Mouse (Mus musculus): ENCODE data around the gene Sp7.

The Sp7 gene

DNA sequence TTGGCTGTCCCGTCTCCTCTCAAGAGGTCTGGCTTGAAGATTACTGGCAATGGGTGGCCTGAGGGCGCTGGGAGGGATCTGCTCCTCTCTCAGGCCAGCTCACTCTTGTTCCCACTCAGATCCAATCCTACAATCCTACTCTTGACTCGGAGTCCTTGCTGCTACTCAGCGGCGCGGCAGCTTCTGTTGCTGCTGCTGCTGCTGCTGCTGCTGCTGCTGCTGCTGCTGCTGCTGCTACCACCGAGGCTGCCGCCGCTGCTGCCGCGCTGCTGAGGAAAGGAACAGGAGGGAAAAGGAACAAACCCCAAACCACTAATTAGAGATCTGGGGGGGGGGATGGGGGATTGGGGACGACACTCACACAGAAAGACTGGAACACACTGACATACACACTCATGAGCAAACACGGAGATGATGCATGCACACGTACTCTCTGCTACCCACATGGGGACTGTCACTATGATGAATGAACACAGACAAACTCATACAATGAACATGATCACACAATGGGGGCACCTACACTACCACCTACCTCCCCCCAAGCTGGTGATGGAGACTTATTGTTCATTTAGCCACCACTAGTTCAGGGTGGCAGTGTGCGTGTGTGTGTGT lies at the start of gene Sp7:
Gene Sp7, minus strand, starts transcription at position 450 of the 612 bp plus-strand sequence.
- no peak for DNase-seq (ENCODE audit: low read depth)

DNA sequence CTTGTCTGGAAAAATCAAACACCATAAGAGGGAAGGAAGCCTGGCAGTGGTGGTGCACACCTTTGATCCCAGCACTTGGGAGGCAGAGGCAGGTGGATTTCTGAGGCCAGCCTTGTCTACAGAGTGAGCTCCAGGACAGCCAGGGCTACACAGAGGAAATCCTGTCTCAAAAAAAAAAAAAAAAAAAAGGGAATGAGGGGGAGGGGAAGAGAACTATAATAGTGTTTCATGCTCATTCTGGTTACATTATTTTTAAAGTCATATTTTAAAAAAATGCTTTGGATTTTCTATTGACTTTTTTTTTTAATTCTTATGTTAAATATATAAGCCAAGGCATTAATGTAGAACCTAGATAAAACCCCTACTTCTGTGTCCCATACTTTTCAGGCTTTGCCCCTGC lies 46.7 kb upstream of the Sp7 start:
- DNase-seq (ENCODE audit: low read depth): no peak

DNA sequence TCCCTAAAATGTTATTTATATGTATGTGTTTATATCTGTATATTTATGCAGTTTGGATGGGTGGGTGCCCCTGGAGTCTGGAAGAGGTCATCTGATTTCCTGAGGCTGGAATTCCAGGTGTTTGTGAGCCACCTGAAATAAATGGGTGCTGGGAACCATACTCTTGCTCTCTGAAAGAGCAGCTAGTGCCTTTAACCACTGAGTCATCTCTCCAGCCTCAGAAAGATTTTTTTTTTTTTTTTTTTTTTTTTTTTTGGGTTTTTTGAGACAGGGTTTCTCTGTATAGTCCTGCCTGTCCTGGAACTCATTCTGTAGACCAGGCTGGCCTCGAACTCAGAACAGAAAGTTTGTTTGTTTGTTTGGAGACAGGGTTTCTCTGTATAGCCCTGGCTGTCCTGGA lies 44.1 kb upstream of the Sp7 start:
- no peak for DNase-seq (ENCODE audit: low read depth)

DNA sequence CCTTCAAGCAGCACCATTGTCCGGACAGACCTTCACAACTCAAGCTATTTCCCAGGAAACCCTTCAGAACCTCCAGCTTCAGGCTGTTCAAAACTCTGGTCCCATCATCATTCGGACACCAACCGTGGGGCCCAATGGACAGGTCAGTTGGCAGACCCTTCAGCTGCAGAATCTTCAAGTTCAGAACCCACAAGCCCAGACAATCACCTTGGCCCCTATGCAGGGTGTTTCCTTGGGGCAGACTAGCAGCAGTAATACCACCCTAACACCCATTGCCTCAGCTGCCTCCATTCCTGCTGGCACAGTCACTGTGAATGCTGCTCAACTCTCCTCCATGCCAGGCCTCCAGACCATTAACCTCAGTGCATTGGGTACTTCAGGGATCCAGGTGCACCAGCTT lies 42.3 kb upstream of the Sp7 start:
- no peak for DNase-seq (ENCODE audit: low read depth)

DNA sequence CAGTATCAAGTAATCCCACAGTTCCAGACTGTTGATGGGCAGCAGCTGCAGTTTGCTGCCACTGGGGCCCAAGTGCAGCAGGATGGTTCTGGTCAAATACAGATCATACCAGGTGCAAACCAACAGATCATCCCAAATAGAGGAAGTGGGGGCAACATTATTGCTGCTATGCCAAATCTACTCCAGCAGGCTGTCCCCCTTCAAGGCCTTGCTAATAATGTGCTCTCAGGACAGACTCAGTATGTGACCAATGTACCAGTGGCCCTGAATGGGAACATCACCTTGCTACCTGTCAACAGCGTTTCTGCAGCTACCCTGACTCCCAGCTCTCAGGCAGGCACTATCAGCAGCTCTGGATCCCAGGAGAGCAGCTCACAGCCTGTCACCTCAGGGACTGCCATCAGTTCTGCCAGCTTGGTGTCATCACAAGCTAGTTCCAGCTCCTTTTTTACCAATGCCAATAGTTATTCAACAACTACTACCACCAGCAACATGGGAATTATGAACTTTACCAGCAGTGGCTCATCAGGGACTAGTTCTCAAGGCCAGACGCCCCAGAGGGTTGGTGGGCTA lies 41.7 kb upstream of the Sp7 start:
- no peak for DNase-seq (ENCODE audit: low read depth)

DNA sequence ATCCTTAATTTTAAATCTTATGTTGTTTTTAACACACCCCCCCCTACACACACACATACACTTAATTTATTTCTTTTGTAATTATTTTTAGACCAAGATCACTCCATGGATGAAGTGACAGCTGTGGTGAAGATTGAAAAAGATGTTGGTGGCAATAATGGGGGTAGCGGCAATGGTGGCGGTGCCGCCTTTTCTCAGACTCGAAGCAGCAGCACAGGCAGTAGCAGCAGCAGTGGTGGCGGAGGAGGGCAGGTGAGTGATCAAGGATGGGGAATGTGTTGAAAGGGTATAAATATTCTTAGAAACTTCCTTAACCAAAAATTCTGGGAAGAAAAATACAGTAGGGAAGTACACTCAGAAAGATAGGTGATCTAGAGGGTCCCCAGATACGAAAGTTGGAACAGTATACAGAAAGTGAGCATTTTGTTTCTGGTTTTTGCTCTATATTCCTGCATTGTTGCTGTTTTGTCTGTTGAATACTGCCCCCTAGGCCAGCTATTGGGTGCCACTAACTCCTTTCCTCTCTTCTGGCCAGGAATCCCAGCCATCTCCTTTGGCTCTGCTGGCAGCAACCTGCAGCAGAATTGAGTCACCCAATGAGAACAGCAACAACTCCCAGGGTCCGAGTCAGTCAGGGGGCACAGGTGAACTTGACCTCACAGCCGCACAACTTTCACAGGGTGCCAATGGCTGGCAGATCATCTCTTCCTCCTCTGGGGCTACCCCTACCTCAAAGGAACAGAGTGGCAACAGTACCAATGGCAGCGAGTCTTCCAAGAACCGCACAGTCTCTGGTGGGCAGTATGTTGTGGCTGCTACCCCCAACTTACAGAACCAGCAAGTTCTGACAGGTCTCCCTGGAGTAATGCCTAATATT lies 40.9 kb upstream of the Sp7 start:
- no peak for DNase-seq (ENCODE audit: low read depth)

DNA sequence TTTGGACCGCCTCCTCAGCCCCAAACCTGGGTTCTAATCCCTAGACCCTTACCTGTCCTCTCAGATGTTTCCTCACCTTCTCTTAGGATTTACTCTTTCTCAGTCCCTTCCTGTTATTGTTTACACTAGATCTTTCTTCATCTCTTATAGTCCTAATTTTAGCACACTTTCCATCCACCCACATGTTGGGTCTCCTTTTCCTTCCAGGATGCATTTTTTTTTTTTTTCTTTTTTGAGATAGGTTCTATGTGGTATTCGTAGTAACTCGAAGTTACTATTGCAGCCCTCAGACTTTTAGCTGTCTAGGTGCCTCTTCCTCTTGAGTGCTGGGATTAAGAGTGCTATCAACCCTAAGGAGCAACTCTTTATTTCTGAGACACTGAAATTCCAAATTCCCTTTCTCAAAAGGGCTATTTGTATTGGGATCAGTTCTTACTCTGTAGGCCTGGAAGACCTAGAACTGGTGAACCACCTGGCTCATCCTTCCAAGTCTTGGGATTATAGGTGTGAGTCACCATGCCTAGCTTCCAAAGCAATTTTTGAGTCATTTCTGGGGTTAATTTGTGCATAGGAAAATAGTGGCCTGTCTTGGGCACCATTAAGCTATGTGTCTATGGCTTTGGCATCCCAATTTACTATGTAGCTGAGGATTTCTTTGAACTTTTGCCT lies 40.1 kb upstream of the Sp7 start:
- no peak for DNase-seq (ENCODE audit: low read depth)

DNA sequence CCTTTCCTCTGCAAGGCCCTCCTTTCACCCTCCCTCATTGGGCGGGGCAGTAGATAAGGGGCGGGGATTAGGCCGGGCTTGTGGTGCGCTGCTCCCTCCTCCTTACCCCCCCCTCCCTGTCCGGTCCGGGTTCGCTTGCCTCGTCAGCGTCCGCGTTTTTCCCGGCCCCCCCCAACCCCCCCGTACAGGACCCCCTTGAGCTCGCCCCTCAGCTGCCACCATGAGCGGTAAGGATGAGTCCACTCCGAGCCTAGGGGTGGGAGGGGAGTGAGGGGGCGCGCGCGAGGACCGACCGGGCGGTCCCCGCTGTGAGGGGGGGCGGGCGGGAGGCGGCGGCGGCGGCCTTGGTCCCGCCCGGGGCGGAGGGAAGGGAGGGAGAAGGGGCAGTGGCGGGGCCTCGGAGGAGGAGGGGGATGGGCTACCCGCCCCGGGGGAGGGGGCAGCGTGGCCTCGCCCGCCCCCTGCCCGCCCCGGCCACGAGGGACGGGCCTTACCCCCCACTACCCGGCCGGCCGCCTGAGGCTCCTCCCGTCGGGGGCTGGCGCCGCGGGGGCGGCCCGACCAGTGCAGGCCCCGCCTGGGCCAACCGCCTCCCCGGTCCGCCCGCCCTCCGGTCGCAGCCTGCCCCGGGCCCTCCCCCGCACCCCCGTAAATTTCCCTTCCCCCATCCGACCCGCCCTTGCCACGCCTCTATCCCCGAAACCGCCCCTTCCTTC lies 39.4 kb upstream of the Sp7 start:
- DNase-seq (ENCODE audit: low read depth): peak; percentile 65

DNA sequence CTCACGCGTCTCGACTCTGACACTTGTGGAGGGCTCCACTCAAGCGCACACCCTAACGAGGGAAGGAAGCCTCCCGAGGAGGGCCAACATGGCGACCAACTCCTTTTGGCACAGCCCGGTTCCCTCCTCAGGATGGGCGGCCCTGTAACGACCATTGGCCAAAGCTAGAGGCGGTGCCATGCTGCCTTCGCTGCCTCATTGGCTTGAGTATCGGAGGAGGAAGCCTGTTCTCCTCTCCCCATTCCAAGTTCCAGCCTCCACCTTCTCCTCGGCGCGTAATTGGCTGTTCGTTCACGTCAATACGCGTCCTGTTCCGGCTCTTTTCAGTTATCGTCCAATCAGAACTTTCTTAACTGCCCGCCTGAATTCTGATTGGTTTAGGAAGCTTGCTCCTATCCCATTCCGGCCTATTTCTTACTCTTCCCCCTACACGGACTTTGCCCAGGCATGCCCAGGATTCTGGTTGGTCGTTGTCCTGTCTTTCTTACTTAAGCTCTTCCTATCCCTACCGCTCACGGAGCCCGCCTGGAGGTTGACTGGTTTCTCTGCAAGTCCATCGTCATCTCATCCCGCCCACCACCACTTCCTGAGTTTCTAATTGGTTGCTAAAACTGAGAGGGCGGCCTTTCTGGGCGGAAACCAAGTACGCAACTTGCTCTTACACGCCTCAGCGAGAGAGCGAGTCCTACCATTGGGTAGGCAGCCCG lies 38.7 kb upstream of the Sp7 start, which contains the start of gene Sp1:
Gene Sp1, plus strand, starts transcription at position 655 of the 707 bp plus-strand sequence.
- DNase-seq (ENCODE audit: low read depth): peak; percentile 100

DNA sequence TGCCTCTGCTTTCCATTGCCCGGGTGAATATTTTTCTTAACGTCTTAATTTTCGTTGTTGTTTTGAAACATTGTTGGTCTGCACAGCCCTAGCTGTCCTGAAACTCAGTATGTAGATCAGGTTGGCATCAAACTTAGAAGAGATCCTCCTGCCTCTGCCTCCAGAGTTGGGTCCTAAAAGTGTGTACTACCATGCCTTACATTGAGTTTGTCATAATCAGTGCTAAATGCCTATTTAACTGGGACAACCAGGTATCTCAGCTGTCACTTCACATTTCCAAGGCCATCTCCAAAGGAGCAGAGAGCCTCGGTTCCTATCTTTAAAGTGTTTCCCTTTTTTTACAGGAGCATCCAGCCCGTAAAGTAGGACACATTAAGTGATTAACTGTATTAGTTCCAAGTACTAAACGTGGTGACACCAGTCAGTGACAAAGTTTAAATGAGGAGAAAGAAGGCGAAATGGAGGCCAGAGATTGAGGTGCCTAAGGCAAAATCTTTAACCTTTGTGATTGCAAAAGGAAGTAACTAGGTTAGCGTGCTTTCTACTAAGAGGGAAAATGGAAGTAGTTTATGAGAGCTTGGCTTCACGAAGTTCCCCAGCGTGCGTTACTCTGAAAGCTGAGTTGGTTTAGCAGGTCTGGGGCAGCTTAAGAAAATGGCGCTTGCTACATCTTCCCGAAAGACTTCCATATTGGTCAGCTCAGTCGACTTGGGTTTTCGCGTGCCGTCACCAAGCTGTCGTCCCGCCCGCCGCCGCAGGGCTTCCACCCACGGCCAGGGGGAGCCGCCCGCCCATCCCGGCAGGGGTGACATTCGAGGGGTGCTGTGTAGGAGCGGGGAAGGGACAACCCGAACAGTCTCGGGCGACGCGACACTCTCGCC lies 37.9 kb upstream of the Sp7 start:
- DNase-seq (ENCODE audit: low read depth): peak; percentile 67

DNA sequence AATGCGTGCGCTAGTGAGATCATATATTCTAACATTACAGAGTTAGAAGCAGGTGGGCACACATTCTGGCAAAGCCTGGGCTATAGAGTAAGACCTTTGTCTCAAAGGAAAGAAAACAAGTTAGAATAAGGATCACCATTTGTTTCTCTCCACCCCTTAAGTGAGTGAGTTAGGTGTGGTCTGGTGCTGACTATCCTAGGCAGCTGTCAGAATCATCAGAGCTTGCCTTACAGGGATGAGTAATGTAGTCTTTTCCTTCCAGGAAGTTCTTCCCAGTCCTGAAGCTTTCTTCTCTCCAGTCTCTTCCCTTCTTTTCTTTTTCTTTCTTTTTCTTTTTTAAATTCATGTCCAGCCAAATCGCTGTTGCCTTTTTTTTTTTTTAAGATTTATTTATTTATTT lies 35.2 kb upstream of the Sp7 start:
- no peak for DNase-seq (ENCODE audit: low read depth)

DNA sequence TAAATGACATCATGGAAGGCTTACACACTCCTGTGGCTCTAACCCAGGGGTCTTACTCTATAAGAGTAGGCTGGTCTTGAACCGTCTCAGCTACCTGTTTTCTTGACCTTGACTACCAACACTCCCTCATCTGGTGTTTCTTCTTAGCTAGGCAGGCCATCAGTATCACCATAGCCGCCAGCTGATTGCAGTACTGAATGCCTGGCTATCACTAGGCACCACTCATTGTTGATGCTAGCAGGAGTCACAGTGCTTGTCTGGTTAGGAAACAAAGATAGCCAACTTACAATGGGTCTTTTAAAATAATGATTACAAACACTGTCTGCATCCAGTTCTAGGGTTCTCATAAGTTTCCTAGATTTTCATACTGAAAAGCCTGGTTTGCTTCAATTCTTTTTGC lies 34.3 kb upstream of the Sp7 start:
- no peak for DNase-seq (ENCODE audit: low read depth)

DNA sequence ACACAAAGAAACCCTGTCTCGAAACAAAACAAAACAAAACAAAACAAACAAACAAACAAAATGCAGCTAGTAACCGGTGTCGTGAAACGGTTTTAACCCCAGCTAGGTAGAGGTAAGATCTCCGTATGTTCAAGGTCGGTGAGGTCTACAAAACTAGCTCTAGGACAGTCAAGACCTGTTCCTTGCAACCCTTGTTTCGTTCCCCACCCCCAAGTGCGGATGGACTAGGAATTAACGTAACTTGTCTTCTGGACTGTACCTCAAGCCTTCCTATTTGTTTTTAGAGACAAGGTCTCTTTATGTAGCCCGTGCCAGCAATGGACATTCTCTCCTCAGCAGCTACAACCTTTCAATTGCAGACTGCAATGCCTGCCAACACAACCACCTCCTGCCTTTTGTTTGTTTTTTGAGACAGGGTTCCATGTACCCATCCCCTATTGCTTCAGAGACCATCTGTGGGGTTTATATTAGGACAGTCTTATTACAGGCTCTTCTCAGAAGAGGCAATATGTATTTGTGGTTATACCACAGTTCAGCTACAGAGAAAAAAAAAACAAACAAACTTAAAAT lies 33.6 kb upstream of the Sp7 start:
- no peak for DNase-seq (ENCODE audit: low read depth)

DNA sequence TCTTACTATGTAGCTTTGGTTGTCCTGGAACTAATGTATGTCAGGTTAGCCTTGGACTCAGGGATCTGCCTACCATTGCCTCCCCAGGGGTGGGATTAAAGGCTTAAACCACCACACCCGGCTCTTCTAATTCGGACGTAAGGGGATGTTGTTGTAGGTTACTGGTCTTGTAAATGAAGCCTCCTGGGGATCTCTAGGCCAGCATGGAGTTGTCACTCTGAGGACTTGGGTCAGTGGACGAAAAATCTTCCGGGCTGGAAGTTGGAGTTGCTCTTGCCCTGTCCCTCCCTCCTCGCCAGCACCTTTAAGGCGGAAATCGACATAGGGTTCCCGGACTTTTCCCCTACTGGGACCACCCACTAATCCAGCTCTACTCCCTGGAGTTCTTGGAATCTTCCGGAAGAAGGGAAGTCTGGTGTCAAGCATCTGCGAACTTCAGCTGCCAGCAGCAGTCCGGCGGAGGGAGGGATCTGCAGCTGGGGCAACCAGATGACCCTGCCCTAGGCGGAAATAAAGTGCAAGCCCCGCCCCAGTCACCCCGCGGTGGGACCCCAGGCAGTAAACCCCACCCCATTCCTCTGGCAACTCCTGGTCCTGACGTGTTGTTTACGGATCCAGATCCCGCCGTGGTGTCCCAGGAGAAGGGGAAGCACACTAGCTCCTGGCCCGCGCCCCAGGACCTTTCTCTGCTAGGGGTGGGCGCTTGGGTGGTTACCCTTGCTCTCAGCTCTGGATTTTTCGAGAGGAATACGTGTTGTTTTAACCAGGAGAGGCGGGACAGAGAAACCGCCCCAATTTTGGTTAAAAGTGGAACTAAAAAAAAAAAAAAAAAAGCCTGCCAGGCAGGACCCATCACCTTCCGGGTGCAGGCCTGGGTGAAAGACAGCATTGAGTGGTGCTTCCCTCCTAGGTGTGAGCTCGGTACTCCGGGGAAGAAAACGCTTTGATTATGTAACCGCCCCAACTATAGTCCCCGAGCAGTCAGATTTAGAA lies 32.5 kb upstream of the Sp7 start:
- DNase-seq (ENCODE audit: low read depth): no peak

DNA sequence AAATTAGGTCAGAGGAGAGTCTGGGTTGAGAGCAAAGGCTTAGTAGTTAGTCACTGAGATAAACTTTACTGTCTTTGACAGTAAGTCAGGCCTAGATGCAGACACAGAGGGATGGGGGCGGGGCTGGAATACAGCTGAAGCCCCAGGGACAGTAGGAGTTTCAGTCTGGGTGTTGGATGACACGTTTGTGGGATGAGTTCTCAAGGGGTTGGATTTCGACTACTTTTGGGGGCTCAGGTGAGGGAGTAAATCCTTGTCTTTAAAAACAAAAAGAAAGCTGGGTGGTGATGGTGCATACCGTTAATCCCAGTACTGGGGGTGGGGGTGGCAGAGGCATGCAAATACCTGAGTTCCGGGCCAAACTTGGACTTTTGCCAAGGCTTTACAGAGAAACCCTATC lies 31.6 kb upstream of the Sp7 start:
- no peak for DNase-seq (ENCODE audit: low read depth)

DNA sequence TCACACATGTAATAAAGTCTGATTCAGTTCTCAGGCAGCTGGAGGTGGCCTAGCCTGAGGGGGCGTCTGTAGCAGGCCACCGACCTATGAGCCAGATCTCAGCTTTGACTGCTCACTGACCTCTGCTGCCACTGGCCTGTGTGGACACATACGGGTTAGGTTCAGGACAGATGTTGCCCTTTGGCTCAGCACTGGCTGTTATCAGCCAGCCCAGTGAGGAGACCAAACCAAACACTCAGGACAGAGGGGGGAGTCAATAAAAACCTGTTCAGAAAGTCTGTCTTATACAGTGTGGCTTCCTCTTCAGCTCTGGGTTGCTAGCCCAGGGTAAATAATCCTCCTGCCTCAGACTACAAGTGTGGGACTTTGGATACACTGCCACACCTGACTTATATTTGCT lies 28.1 kb upstream of the Sp7 start:
- DNase-seq (ENCODE audit: low read depth): no peak

DNA sequence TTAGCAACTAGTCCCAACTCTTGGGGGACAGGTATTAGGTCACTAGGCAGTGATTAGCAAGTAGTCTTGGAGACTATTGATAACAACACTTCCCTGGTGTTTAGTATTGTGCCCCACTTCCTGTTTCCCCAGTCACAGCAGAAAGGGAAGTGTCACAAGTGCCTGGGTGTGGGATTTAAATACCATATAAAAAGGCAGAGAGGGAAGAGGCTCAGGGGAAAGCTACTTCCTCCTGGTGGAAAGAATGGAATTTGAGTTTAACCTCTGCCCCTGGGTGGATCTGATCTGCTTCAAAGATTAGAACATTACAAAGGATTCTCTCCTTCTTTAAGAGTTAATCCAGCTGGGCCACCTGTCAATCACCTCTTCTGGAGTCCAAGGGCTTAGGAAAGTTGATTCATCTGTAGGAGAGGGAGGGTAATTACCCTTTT lies 26.6 kb upstream of the Sp7 start:
- DNase-seq (ENCODE audit: low read depth): no peak

DNA sequence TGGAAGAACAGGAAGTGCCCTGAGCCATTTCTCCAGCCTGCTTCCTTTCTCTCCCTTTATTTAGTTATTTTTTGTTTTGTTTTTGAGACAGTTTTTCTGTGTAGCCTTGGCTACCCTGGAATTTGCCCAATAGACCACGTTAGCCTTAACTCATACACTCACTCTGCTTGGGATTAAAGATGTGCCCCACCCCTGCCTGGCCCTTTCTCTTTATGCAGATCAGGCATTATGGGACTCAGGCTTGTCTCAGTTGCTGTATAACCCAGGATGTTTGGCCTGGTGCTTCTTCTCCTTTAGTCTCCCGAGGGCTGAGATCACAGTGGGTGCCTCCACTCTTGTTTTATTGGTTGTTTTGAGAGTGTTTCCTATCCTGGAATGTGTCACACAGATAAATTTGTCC lies 25.5 kb upstream of the Sp7 start:
- DNase-seq (ENCODE audit: low read depth): no peak

DNA sequence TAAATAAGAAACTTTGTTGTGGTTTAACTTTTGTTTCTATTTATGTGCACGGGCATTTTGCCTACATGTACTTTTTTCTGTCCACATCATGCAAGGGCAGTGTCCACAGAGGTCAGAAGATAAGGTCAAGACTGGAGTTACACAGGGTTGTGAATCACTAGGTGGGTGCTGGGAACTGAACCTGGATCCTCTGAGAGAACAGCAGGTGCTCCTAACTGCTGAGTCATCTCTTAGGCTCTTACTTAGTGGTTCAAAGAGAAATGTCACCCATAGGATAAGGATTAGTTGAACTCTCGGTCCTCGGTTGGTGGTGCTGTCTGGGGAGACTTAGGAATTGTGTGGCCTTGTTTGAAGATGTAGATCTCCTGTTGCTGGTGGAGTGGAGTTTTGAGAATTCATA lies 22.0 kb upstream of the Sp7 start:
- no peak for DNase-seq (ENCODE audit: low read depth)

Measured in c-Kit-positive CD71-positive TER-119-negative erythroid progenitor cells, embryonic 14.5 days (primary cell).